Mouse (Mus musculus) thymus, postnatal 14 days (tissue): ENCODE measurements around the gene Stn1.
"Not testable (repeated sequence)": the region's sequence is repeated elsewhere in the genome, so short reads cannot be mapped to it uniquely, and the experiment has no call there.

ENCODE experiments used
- DNase-seq: peaks from one replicate; pipeline ENCODE4 v3.0.0; 2021

Stn1 gene

DNA sequence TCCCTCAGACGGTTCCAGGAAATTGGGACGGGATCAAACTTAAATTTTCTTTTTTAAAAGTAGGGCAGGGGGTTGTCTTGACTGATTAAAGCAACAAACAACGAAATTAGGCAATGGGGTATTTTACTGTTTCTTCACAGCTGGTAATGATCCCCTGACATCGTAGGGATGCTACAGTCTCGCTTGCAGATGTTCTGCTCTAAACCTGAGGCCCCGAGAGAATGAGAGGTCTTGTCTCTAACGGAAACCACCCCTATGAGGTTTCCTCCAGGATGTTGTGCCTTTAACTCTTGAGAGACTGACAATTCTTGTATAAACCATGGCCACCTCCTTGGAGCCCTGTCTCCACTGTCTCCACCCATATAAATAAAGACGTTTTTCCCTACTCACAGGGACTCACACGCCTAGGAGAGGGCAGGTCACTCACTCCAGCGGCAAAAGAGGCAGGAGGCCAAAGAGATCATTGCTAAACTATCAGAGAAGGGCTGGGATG is at the start of gene Stn1:
Stn1 (minus strand) TSS at position 208 of the 493 bp plus-strand sequence.
- peak; percentile 60 for DNase-seq

DNA sequence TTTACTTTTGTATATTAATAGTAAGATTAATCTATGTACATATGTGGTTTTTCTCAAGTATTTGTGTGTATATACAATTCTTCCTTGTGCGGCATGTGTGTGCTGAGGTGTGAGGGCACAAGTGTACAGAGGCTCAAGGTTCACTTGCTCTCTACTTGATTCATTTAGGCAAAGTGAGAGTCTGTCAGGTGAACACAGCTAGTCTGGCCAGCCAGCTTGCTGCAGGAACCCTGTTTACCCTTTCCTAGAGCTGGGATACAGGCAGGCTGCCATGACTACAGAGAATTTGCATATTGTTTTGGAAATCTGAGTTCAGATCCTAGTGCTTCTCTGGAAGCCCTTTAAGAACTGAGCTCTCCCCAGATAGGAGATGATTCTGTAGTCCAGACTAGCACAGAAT is 49.7 kb upstream of the Stn1 start:
- no peak for DNase-seq

DNA sequence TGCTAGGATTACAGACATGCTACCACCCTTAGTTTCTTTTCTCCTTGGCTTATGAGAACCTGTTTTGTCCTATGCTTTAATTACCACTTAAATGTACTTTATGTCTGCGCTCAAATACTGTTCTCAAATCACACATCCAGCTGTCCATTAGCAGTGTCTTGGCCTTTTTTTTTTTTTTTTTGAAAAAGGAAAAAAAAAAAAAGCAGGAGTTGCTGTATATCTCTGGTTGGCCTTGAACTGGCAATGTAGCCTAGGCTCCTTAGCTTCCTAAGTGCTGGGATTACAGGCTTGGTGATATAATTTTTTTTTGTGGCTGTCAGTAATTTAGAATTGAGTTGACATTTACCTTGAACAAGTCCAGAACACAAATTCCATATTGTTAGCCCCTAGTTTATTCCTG is 48.5 kb upstream of the Stn1 start:
- no peak for DNase-seq

DNA sequence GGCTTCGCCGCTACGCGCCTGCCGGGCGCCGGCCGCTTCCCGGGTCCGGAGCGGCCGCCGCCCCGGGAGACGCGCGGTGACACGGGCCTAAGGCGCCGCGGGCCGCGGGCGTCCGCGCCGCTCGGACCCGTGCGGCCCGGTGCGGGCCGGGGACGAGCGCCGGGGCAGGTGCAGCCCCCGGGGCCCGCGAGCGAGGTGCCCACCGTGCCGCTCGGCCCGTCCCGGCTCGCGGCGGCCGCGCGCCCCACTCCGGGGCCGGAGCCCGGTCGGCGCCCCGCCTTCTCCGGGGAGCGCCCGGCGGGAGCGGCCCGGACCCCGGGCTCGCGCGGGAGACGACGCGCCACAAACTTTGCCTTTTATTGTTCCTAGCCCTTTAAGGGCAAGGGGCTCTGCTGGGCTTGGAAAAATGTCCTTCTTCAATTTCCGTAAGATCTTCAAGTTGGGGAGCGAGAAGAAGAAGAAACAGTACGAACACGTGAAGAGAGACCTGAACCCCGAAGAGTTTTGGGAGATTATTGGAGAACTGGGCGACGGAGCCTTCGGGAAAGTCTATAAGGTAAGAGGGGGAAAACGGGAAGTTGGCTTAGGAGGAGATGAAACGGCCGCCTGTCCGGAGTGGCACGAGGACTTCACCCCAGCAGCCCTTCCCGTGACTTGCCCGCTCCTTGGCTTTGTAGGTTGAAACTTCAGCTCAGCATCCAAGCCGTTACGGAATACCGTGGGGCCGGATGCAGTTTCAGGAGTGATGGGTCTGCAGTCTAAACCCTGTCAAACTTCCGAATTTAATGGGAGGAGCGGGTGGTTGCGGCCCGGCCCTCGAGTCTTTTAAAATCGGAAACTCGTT is 42.7 kb upstream of the Stn1 start:
- peak; percentile 49 for DNase-seq

DNA sequence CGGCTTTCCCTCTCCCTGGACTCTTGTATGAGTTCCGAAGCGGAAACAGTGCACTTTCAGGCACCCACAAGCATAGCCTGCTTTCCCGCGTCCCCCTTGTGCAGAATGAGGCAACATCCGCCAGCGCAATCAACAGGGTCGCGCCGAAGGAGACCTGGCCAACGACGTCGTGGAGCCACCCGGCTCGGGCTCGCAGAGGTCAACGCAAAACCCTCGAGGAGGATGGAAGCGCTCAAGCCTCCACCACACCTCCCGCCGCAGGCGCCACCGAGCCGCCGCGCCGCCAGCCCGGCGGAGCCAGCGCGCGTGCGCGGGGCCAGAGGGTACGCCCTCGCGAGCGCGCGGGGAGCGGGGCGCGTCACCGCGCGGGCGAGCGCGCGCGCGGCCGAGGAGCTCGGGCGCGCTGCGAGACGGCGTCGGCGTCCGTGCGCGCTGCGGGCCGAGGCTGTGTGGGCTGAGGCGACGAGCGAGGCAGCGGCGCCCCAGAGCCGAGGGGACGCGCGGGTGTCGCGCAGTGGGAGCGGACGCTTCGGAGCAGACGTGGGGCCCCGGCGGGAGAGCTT is 42.0 kb upstream of the Stn1 start, which contains the start of gene Slk:
Slk (plus strand) TSS at position 454 of the 563 bp plus-strand sequence.
- peak; percentile 84 for DNase-seq

DNA sequence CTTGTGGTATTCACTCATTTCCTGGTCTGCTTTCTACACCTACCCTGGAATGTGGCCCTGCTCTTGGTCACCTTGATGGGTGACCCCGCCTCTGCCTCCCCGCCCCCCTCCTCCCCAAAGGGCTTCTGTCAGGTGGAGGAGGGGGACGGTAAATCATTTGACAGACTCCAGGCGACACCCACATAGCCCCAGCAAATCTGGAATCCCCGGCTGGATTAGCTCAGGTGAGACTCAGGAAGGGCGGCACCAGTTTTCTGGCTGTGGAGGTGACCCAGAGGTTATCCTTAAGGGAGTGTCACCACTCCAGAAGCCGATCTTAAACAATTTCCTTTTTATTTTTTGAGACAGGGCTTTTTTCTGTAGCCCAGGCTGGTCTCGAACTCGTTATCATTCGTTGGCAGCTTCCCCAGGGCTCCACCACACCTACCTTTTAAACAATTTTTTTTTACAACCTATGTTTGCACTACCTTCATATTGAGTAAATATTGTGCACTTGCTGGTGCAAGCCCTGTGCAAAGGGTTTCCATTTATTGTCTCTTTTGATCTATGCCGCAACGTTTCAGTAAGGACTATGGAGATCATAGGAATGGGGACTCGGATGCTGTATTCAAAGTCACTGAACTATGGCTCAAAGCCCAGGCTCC is 41.4 kb upstream of the Stn1 start:
- DNase-seq: peak; percentile 27

DNA sequence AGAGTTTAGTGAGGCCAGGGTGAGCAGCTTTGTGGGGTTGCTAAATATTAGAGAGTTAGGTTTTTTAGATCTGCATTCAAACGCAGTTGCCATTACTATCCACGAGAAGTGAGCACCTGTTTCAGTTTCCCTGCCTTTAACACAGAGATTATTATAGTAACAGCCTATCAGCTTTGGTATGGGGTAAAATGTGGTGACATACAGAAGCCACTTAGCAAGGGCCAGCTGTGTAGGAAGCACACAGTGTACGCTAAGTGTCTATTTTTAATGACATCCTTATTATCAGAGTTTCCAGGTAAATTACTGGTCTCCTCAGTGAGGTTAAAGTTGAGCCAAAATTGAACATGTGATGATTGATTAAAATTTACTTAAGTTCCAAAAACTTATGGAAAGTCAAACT is 36.4 kb upstream of the Stn1 start:
- DNase-seq: no peak

DNA sequence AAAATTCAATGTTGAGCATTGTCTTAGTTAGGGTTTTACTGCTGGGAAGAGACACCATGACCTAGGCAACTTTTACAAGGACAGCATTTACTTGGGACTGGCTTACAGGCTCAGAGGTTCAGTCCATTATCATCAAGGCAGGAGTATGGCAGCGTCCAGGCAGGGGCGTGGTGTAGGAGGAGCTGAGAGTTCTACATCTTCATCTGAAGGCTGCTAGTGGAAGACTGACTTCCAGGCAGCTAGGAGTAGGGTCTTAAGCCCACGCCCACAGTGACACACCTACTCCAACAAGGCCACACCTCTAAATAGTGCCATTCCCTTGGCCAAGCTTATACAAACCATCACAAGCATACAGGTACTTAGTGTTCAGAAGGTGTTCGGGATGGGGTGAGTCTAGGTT is 34.7 kb upstream of the Stn1 start:
- not testable (repeated sequence) for DNase-seq

DNA sequence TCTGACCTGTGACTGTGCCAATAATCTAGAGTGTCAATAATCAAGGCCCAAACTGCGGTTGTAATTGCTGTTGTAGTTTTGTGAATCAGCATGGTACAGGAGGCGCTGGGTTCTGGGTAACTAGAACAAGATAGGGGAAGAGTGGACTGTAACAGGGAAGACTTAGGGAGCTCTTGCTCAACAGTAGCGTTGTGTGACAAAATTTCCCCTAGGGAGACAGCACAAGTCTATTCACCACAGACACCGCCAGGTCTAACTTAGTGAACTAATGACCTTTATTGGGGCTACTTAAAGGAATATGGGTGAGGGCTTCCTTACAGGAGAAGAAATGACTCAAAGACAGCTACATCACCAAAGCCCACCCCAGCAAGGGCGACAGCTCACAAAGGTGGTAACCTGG is 32.7 kb upstream of the Stn1 start:
- DNase-seq: no peak

DNA sequence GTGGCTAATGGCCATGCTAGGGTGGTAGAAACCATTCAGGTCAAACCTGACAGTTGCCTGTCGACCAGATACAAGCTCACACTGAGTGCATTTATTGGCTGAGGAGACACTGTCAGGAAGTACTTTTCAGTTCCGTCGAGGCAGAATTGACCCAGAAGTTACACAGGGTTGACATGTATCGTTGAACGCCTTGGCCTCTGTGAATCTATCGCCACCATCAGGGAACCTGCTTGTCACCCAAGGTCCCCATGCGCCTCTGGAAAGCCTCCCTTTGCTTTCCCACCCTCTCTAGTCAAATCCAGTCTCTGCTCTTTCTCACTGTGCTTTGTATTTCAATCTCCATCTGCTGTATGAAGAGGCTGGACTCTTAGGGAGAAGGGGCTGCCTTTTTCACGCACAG is 28.7 kb upstream of the Stn1 start:
- DNase-seq: no peak

DNA sequence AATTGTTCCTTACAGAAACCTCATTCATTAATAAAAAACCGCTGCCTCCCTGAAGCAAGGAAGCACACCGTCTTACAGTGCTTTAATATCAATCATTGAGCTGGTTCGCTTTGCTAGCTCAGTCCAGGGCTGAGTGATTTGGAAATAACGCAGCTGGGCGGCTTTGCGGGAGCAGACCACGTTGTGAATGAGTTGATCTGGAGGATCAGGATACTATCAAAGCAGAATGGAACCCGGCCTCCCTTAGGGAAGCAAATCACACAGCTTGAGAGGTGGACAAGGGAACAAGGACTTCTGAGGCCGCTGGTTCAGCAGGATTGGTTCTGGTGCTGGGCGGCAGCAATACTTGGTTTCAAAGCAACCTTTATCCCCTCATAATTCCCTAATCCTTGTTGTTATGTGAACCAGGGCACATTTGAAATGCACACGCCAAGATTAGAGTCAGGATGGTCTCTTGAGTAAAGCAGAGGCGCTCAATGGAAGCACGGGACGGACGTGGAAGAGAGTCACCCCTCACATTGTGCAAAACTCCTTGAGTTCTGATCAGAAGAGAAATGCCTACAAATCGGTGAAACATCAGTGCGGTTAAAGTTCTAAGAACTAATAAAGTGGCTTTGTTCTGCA is 27.8 kb upstream of the Stn1 start:
- DNase-seq: no peak

DNA sequence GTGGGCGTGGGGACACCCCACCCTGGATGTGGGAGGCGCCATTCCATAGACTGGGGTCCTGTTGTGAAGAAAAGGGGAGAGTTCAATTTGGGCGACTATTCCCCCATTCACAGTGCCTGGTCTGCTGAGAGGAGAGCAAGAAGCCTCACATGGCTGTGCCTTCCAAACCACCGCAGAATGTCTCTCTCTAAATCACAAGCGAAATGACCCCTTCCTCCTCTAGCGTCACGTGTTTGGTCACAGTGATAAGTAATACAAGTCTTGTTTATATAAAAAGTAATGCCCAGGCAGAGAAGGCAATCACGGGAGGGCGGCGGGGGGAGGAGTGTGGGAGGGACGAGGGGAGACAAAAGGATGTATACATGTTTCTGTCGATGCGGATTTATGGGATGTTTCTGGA is 26.4 kb upstream of the Stn1 start:
- no peak for DNase-seq

DNA sequence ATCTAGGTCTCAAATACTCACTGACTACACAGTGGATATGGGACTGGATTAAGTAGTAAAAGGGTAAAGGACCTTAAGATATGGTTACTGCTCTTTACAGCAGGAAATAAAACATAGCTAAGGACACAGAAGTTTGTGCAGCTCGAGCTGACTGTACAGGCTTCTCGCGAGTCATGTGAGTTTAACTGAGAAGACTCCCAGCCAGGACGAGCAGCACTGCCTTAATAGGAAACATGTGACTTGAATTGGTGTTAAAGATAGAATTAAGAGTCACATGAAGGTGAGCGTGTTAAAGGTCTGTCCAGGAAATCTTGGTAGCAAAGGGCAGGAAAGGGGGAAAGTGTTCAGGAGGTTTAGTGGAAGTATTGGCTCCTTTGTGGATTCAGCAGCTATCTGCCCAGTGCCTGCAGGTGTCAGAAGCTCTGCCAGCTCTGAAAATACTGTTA is 24.7 kb upstream of the Stn1 start:
- DNase-seq: no peak

DNA sequence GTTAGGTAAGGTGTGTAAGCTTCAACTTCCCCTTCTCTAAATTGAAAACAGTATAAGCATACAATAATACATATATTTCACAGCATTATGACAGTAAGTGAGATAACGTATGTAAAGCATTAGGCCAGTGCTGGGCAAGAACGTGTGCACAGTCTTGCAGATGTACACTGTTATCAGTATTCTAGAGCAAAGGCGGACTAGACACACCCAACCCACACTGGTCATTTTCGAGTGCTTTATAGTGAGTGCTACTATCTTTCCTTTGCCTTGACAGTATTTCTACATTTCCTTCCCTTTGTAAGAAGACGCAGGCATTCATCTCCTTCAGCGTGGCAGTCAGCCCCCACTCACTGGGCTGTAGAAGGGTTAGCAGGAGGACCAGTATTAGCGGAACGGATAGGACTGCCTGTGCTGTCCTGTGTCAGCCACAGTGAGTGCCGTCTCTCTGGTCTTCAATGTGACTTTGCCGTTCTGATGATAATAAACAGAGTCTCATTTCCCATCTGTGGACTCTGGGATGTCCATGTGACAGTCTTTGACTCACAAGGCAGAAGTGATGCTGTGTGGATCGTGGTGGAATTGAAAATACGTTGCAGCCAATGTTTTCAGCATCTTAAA is 23.3 kb upstream of the Stn1 start:
- no peak for DNase-seq

DNA sequence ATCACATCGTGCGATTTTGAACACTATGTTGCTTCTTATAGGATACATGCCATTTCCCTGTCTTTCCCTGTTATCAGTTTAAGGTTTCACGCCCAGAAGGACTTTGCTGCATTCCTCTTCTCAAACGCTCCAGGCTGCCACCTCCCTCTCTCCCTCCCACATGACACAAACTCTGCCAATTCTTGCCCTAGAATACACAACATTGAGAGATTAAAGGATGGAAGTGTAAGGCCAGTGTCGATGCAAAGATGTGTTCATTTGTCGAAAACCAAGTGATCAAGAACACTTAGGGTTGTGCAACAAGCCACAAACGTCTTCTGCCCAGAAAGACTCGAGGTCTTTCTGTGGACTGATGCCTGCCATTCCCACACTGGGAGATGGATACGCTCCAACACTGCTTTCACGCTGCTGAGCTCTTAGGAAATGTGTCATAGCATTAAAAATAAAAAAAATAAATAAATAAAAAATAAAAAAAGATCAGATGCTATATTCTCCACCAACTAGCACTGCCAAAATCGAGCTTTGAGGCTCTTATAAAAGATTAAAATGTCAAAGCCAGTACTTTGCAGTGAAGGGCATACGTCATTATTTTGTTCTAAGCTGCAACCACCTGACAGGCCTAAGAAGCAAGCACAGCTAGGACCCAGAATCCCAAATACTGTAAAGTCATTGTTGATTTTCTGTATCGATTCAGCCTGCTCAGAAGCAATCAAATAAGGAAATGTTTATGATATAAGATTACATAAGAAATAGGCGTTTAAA is 22.6 kb upstream of the Stn1 start:
- DNase-seq: no peak

DNA sequence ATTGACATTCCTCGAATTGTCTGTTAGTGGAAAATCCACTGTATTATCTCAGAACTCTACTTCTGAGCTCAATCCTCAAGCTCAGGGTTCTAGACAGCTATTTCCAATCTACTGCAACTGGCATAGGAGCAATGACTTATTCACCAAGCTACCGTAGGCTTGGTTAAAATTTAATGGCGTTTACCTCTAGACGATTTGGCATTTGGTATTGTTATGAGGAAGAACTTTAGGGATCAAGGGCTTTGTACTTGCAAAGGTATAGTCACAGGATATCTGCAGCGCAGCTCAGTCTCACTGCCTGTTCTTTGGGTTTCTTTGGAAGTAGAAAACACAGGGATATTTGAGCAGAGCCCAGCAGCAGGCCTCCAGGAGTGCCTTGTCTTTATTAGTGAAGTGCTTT is 21.8 kb upstream of the Stn1 start:
- no peak for DNase-seq

DNA sequence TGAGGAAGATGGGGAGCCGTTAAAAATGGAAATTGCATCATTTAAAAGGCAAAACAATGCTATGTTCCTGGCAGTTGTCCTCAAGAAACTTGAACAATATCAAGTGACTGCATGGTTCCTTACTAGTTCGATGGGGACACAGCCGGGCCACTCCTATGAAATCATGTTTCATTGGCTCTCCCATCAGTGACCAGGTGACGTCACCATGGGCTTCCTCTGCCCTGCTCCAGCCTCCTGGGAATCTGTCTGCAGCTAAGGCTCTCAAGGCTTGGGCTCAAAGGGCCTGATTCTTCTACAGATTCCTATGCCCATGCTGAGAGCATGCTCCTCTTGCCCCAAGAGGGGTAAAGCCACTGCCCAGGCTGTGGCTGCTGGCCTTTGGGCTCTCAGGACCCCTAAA is 12.3 kb upstream of the Stn1 start:
- no peak for DNase-seq

DNA sequence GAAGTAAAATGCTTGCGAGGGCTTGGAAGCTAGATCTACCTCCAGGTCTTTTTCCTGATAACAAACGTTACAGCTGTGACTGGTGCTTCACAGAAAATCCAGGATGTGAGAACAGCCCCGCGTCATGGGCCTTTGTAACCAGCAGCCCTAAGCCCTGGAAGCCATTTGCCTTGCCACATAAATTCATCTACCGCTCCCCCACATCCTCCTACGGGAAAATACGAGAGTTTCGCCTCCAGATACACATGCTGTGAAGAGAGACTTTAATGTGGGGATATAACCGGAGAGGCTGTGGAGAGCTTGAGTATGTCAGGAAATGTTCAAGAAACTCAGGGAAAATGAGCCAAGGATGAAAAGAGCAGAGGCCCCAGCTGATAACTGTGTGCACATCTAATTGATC is 11.9 kb upstream of the Stn1 start:
- no peak for DNase-seq

DNA sequence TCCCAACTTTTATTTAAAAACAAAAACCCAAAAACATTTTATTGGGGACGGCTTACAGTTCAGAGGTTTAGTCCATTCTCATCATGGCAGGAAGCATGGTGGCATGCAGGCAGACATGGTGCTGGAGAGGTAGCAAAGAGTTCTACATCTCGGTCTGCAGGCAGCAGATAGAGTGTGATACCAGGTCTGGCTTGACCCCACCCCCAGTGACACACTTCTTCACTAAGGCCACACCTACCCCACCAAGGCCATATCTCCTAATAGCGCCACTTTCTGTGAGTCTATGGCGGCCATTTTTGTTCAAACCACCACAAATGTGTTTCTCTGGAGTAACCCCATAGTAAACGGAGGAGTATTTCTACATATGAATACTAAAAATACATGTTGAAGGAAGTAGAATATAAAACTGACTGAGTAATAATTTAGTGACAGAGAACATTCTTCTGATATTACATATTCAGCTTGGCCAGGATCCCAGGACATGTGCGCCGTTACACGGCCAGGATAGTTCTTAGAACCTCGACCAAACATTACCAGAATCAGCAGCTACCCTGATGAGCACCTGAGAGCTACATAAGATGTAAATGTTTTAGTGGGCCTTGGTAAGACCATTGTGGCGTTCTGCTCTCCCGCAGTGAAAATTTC is 11.2 kb upstream of the Stn1 start:
- no peak for DNase-seq

DNA sequence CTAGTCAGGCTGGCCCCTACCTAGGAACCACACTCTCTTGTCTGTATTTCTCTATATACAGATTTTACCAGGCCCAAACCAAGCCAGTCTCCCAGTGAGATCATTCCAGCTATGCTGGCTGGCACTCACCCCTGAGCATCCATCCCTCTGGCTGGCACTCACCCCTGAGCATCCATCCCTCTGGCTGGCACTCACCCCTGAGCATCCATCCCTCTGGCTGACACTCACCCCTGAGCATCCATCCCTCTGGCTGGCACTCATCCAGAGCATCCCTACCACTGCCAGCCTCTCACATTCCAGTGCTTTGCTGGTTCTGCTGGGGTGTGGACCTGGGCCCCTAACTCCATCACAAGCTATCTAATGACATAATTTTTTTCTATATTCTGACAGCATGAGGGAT is 8.2 kb upstream of the Stn1 start:
- no peak for DNase-seq

DNA sequence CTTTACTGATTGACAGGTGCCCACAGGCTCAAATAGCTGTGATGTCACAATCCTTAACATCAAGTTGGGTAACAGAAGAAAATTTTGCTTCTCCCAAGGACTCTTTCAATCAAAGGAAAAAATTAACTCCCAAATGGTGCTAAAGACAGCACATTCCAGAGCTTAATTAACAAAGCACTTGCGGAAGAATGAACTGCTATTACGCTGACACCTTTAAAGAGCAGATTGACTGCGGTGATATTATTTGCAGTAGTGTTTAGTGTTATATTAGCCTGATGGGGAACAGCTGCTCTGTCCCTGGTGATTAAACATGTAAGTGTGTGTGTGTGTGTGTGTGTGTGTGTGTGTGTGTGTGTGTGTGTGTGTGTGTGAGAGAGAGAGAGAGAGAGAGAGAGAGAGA is 7.7 kb upstream of the Stn1 start:
- DNase-seq: no peak

DNA sequence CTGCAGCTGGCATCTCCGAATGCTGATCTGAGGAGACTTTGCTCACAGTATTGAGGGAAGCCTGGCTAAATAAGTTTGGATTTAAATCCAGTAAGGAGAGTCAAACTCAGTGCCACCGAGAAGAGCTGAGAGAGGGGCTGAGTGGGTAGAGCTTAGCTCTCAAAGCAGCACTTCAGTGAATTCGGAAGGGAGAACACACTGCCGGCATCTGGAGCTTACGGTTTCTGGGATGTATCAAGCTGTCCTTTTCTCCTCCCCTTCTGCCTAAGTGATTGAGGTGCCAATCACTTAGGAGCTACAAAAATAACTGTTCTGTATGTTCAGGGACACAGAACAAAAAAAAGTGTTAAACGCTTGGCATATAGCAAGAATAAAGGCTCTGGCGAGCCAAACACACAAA is 5.1 kb upstream of the Stn1 start:
- DNase-seq: no peak
